Mouse (Mus musculus) MEL (cell line): ENCODE results near the gene Ddb2. TPM values are rescaled to one million over a fixed set of nuclear protein-coding genes. Genes with fewer than 3 reads are reported as not detected.

ENCODE experiments used
- DNase-seq: peaks from one replicate; pipeline ENCODE4 v3.0.0; 2011; ENCODE audit warnings: low read depth, low spot score
- H3K27ac ChIP-seq: 2 replicates; pipeline ENCODE4 v1.5.1; 2012; ENCODE audit warnings: low read depth, mild to moderate bottlenecking, control low read depth, low read length, moderate library complexity; ENCODE audit not compliant: control insufficient read depth
- H3K27me3 ChIP-seq, 2 experiments: fragments of 150-350 bp in 1 of 2; sonication (generic) in 1 of 2; 2 replicates each; pipeline ENCODE4 v1.6.1; 2012; ENCODE audit warnings: low read length in 2 of 2, mild to moderate bottlenecking in 2 of 2, improper control_type of control experiment in 1 of 2, moderate library complexity in 1 of 2; ENCODE audit not compliant: insufficient read depth in 2 of 2, control insufficient read depth in 1 of 2
- H3K36me3 ChIP-seq, 2 experiments: 2 replicates each; pipeline ENCODE4 v1.6.1; 2012 to 2014; ENCODE audit warnings: low read length in 2 of 2, improper control_type of control experiment in 1 of 2, inconsistent platforms in 1 of 2, mild to moderate bottlenecking in 1 of 2; ENCODE audit not compliant: insufficient read depth in 2 of 2, control insufficient read depth in 1 of 2
- H3K4me1 ChIP-seq, 2 experiments: fragments of 150-350 bp in 1 of 2; sonication (generic) in 1 of 2; 2 replicates each; pipeline ENCODE4 v1.6.1; 2012; ENCODE audit warnings: low read length in 2 of 2, improper control_type of control experiment in 1 of 2, mild to moderate bottlenecking in 1 of 2; ENCODE audit not compliant: insufficient read depth in 2 of 2, control insufficient read depth in 1 of 2
- H3K4me3 ChIP-seq, 2 experiments: fragments of 150-350 bp in 1 of 2; sonication (generic) in 1 of 2; 2 replicates each; pipeline ENCODE4 v1.5.1; 2012; ENCODE audit warnings: low read depth in 2 of 2, low read length in 2 of 2, mild to moderate bottlenecking in 2 of 2, moderate library complexity in 2 of 2, control low read depth in 1 of 2, improper control_type of control experiment in 1 of 2; ENCODE audit not compliant: control insufficient read depth in 1 of 2, insufficient read depth in 1 of 2
- H3K79me2 ChIP-seq: 2 replicates; pipeline ENCODE4 v1.6.1; 2012; ENCODE audit warnings: mild to moderate bottlenecking, low read length, moderate library complexity; ENCODE audit not compliant: control insufficient read depth, poor library complexity, insufficient read depth
- H3K9ac ChIP-seq: 2 replicates; pipeline ENCODE4 v1.6.1; 2012; ENCODE audit warnings: low read depth, mild to moderate bottlenecking, control low read depth, low read length, moderate library complexity; ENCODE audit not compliant: control insufficient read depth, poor library complexity, severe bottlenecking
- H3K9me3 ChIP-seq: fragments of 150-350 bp; sonication (generic); replicated peaks from 2 replicates; pipeline ENCODE4 v1.6.1; 2012; ENCODE audit warnings: mild to moderate bottlenecking, low read length, improper control_type of control experiment, moderate library complexity; ENCODE audit not compliant: insufficient read depth
- BHLHE40 ChIP-seq: IDR thresholded peaks from 2 replicates; pipeline ENCODE4 v1.6.1; 2012; ENCODE audit warnings: low read depth, mild to moderate bottlenecking, inconsistent platforms, low read length, improper control_type of control experiment, borderline replicate concordance
- CHD1 ChIP-seq: IDR thresholded peaks from 2 replicates; pipeline ENCODE4 v1.6.1; 2012; ENCODE audit warnings: low read depth, mild to moderate bottlenecking, inconsistent platforms, low read length, improper control_type of control experiment
- CHD2 ChIP-seq: IDR thresholded peaks from 2 replicates; pipeline ENCODE4 v1.6.1; 2011; ENCODE audit warnings: low read length, improper control_type of control experiment
- CTCF ChIP-seq, 3 experiments: IDR thresholded peaks in 2 of 3; conservative IDR thresholded peaks in 1 of 3; 2 replicates each; pipeline ENCODE4 v1.5.1; 2011 to 2012; ENCODE audit warnings: low read length in 3 of 3, low read depth in 2 of 3, mild to moderate bottlenecking in 2 of 3, improper control_type of control experiment in 1 of 3, inconsistent platforms in 1 of 3, mixed read lengths in 1 of 3, moderate library complexity in 1 of 3; ENCODE audit not compliant: control insufficient read depth in 1 of 3, insufficient read depth in 1 of 3, poor library complexity in 1 of 3, severe bottlenecking in 1 of 3
- E2F4 ChIP-seq: IDR thresholded peaks from 2 replicates; pipeline ENCODE4 v1.6.1; 2011; ENCODE audit warnings: low read depth, low read length, improper control_type of control experiment, borderline replicate concordance
- ETS1 ChIP-seq: IDR thresholded peaks from 2 replicates; pipeline ENCODE4 v1.6.1; 2012; ENCODE audit warnings: low read depth, mild to moderate bottlenecking, inconsistent platforms, low read length, improper control_type of control experiment, moderate library complexity
- GABPA ChIP-seq: IDR thresholded peaks from 2 replicates; pipeline ENCODE4 v1.6.1; 2012; ENCODE audit warnings: low read depth, mild to moderate bottlenecking, inconsistent platforms, low read length, improper control_type of control experiment, moderate library complexity
- GATA1 ChIP-seq: IDR thresholded peaks from 2 replicates; pipeline ENCODE4 v1.6.1; 2011; ENCODE audit warnings: low read depth, low read length, improper control_type of control experiment
- HCFC1 ChIP-seq: IDR thresholded peaks from 2 replicates; pipeline ENCODE4 v1.6.1; 2012; ENCODE audit warnings: low read depth, mild to moderate bottlenecking, inconsistent platforms, low read length, improper control_type of control experiment, moderate library complexity
- KAT2A ChIP-seq: conservative IDR thresholded peaks from 2 replicates; pipeline ENCODE4 v1.6.1; 2012; ENCODE audit warnings: low read depth, low read length, improper control_type of control experiment, inconsistent platforms
- MAX ChIP-seq: IDR thresholded peaks from 2 replicates; pipeline ENCODE4 v1.6.1; 2011; ENCODE audit warnings: low read length, improper control_type of control experiment
- MYB ChIP-seq: IDR thresholded peaks from 2 replicates; pipeline ENCODE4 v1.6.1; 2011; ENCODE audit warnings: mild to moderate bottlenecking, low read depth, low read length, improper control_type of control experiment
- MYC ChIP-seq: IDR thresholded peaks from 2 replicates; pipeline ENCODE4 v1.6.1; 2011; ENCODE audit warnings: low read depth, mild to moderate bottlenecking, low read length, improper control_type of control experiment, moderate library complexity
- NELFE ChIP-seq: IDR thresholded peaks from 2 replicates; pipeline ENCODE4 v1.6.1; 2011; ENCODE audit warnings: low read depth, low read length, improper control_type of control experiment
- NRF1 ChIP-seq: IDR thresholded peaks from 2 replicates; pipeline ENCODE4 v1.6.1; 2014; ENCODE audit warnings: low read depth, mild to moderate bottlenecking, inconsistent platforms, low read length, improper control_type of control experiment, moderate library complexity; ENCODE audit not compliant: poor library complexity, insufficient read depth, severe bottlenecking
- POLR2A ChIP-seq, 2 experiments: IDR thresholded peaks; 2 replicates each; pipeline ENCODE4 v1.6.1; 2011 to 2012; ENCODE audit warnings: low read length in 2 of 2, mild to moderate bottlenecking in 2 of 2, control low read depth in 1 of 2, improper control_type of control experiment in 1 of 2, low read depth in 1 of 2, moderate library complexity in 1 of 2; ENCODE audit not compliant: control insufficient read depth in 1 of 2, insufficient read depth in 1 of 2, poor library complexity in 1 of 2
- POLR2AphosphoS2 ChIP-seq: IDR thresholded peaks from 2 replicates; pipeline ENCODE4 v1.6.1; 2011; ENCODE audit warnings: low read length, improper control_type of control experiment
- POLR2AphosphoS5 ChIP-seq: IDR thresholded peaks from 2 replicates; pipeline ENCODE4 v1.6.1; 2012; ENCODE audit warnings: low read depth, borderline replicate concordance, mild to moderate bottlenecking, inconsistent platforms, low read length, moderate library complexity, mixed read lengths
- RAD21 ChIP-seq: IDR thresholded peaks from 2 replicates; pipeline ENCODE4 v1.6.1; 2011; ENCODE audit warnings: mild to moderate bottlenecking, low read depth, low read length, improper control_type of control experiment
- RCOR1 ChIP-seq: IDR thresholded peaks from 2 replicates; pipeline ENCODE4 v1.6.1; 2012; ENCODE audit warnings: low read depth, mild to moderate bottlenecking, inconsistent platforms, low read length, improper control_type of control experiment
- SIN3A ChIP-seq: IDR thresholded peaks from 2 replicates; pipeline ENCODE4 v1.6.1; 2012; ENCODE audit warnings: low read length, improper control_type of control experiment, inconsistent platforms
- TAL1 ChIP-seq: IDR thresholded peaks from 2 replicates; pipeline ENCODE4 v1.6.1; 2012; ENCODE audit warnings: mild to moderate bottlenecking, inconsistent platforms, low read length, moderate library complexity, mixed read lengths
- TCF12 ChIP-seq: IDR thresholded peaks from 2 replicates; pipeline ENCODE4 v1.6.1; 2014; ENCODE audit warnings: low read depth, mild to moderate bottlenecking, inconsistent platforms, low read length, improper control_type of control experiment, moderate library complexity
- USF1 ChIP-seq: IDR thresholded peaks from 2 replicates; pipeline ENCODE4 v1.6.1; 2014; ENCODE audit warnings: low read depth, mild to moderate bottlenecking, inconsistent platforms, low read length, improper control_type of control experiment, moderate library complexity
- USF2 ChIP-seq, 2 experiments: IDR thresholded peaks; 2 replicates each; pipeline ENCODE4 v1.6.1; 2011 to 2012; ENCODE audit warnings: improper control_type of control experiment in 2 of 2, low read length in 2 of 2, borderline replicate concordance in 1 of 2, inconsistent platforms in 1 of 2, low read depth in 1 of 2, mild to moderate bottlenecking in 1 of 2; ENCODE audit not compliant: insufficient read depth in 1 of 2
- ZC3H11A ChIP-seq: IDR thresholded peaks from 2 replicates; pipeline ENCODE4 v1.6.1; 2012; ENCODE audit warnings: low read depth, mild to moderate bottlenecking, inconsistent platforms, low read length, improper control_type of control experiment
- ZKSCAN1 ChIP-seq: IDR thresholded peaks from 2 replicates; pipeline ENCODE4 v1.6.1; 2012; ENCODE audit warnings: low read depth, mild to moderate bottlenecking, inconsistent platforms, low read length, improper control_type of control experiment, moderate library complexity
- ZMIZ1 ChIP-seq: IDR thresholded peaks from 2 replicates; pipeline ENCODE4 v1.6.1; 2012; ENCODE audit warnings: low read depth, mild to moderate bottlenecking, inconsistent platforms, low read length, improper control_type of control experiment, moderate library complexity
- ZNF384 ChIP-seq: IDR thresholded peaks from 2 replicates; pipeline ENCODE4 v1.6.1; 2012; ENCODE audit warnings: low read depth, mild to moderate bottlenecking, inconsistent platforms, low read length, improper control_type of control experiment
- polyA plus RNA-seq, 2 experiments: library from polyadenylated mRNA; stranded (reverse) in 1 of 2; unstranded in 1 of 2; fragments of >175 nt in 1 of 2; fragments of >200 nt in 1 of 2; gene quantifications; 2 replicates each; pipeline versions ENCODE4 v1.2.1 to v1.2.4; 2012; ENCODE audit warnings: low replicate concordance in 2 of 2, low read depth in 1 of 2; ENCODE audit not compliant: insufficient read length in 2 of 2, insufficient read depth in 1 of 2, missing spikeins in 1 of 2
- total RNA-seq: library from RNA; depleted of rRNA; stranded (reverse); fragments of 300-350 nt; gene quantifications from 2 replicates; pipeline ENCODE4 v1.2.3, GENCODE M21; 2012

Ddb2 gene
- total and polyA plus RNA-seq, 3 experiments: 8.4 to 12.6 TPM; not detected in 1

DNA sequence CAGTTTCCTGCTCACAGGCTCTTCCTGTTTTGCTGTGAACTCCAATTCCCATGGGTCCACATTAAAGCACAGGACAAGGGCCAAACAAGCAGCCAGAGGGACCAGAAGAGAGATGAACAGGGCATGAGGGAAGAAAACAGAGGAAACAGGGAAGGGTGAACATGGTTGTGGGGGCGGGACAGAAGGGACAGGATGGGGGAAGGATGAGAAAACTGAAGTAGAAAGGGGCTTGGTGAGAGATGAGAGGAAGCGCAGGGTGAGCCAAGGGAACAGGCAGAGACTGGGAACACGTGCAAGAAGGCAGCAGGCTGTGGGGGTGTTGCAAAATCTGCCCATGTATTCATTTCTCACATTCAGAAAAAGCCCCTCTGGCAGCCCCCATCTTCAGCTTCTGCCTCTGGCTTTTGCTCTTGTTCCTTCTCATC, 40.2 kb downstream of the Ddb2 start:
- no peaks in the 10 kb centered on the region for H3K27me3 ChIP-seq
- H3K4me3 ChIP-seq: no peak overlapping the region
- peaks cover 0 to 9% of the 10 kb centered on the region in 2 experiments; a peak in 2 of 4 replicates for H3K36me3 ChIP-seq
- no peak for DNase-seq
- peaks cover 6 to 12% of the 10 kb centered on the region in 2 experiments for H3K4me1 ChIP-seq
- no peak overlapping the region for H3K9ac ChIP-seq
- H3K79me2 ChIP-seq: no peaks in the 10 kb centered on the region
- TF ChIP-seq POLR2A (IDR thresholded peaks at IDR 0.05; ENCODE audit: control insufficient read depth in 1 of 2, insufficient read depth in 1 of 2, low read depth in 1 of 2, low read length in 2 of 2, poor library complexity in 1 of 2) (no peak), ZC3H11A (no peak), NRF1 (no peak), GABPA (no peak), POLR2AphosphoS2 (no peak), USF1 (no peak)
- no peaks in the 10 kb centered on the region for H3K9me3 ChIP-seq
- H3K27ac ChIP-seq: no peak overlapping the region

DNA sequence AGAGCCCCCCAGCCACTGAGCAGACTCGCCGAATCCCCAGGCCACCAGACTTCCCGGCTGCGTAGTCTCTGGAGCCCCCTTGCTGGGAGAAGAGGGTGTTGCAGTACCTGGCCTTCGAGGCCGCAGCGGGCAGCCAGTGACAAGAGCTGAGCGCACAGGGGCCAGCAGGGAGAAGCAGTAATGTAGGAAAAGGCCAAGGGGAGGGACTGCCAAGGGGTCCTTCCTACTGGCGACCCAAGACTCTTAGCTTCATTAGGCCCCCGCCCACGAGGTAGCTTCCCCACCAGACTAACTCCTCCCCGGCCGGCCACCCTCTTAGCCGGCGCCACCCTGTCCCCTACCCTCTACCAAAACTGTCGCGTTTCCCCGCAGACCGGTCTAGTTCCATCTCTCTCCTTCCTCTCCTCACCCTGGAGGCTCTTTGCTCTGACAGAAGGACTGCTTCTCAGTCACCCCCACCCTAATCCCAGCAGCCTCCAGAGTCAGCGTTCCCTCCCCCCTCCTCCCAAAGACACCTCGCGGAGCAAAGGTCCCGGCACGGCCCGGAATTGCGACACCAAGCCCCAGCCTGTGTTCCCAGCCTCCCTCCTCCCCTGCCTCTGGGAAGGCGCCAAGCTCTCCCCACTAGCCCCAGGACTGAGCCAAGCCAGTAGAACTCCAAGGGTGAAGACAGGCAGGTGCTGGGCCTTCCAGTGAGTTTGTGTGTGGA, 42.0 kb downstream of the Ddb2 start:
- Histone ChIP-seq H3K4me3 (peak overlapping the region; percentile 68 to 90), H3K9me3 (no peaks in the 10 kb centered on the region), H3K27me3 (no peaks in the 10 kb centered on the region), H3K4me1 (peaks cover 6 to 12% of the 10 kb centered on the region in 2 experiments), H3K36me3 (peaks cover 0 to 8% of the 10 kb centered on the region in 2 experiments; a peak in 2 of 4 replicates), H3K9ac (peak overlapping the region; percentile 82), H3K27ac (peak overlapping the region; percentile 37), H3K79me2 (no peaks in the 10 kb centered on the region)
- DNase-seq: peak; percentile 85
- no peak for TF ChIP-seq CHD2
- 0 out of 2 replicates have a peak, but pooled peaks have one; percentile 21 for TF ChIP-seq HCFC1
- no peak; the same call in 1 of the 2 replicates for TF ChIP-seq TCF12
- TF ChIP-seq SIN3A: peak; percentile 25; the same call in 1 of the 2 replicates
- TF ChIP-seq E2F4: no peak
- no peak for TF ChIP-seq ZMIZ1
- TF ChIP-seq GABPA: no peak
- TF ChIP-seq KAT2A: no peak
- TF ChIP-seq RCOR1: no peak
- no peak for TF ChIP-seq ZKSCAN1
- TF ChIP-seq NELFE: 0 out of 2 replicates have a peak, but pooled peaks have one; percentile 7
- no peak for TF ChIP-seq ETS1
- no peak for TF ChIP-seq TAL1
- TF ChIP-seq POLR2AphosphoS5: no peak
- TF ChIP-seq MYB: no peak
- TF ChIP-seq BHLHE40: no peak
- TF ChIP-seq CHD1: no peak
- no peak for TF ChIP-seq MAX
- TF ChIP-seq ZC3H11A: peak; percentile 75; the same call in 1 of the 2 replicates
- TF ChIP-seq USF1: no peak
- peak; percentile 84 for TF ChIP-seq RAD21
- no peak for TF ChIP-seq MYC
- TF ChIP-seq USF2 (IDR thresholded peaks at IDR 0.05; ENCODE audit: borderline replicate concordance in 1 of 2, insufficient read depth in 1 of 2, low read depth in 1 of 2, low read length in 2 of 2): no peak
- no peak for TF ChIP-seq GATA1
- TF ChIP-seq NRF1: peak; percentile 12; the same call in 1 of the 2 replicates
- peak; percentile 60 to 85 (median 84) for TF ChIP-seq CTCF (IDR thresholded peaks at IDR 0.05 in 2 of 3, conservative IDR thresholded peaks at IDR 0.05 in 1 of 3; ENCODE audit: control insufficient read depth in 1 of 3, insufficient read depth in 1 of 3, low read depth in 2 of 3, low read length in 3 of 3, poor library complexity in 1 of 3, severe bottlenecking in 1 of 3)
- no peak for TF ChIP-seq ZNF384
- TF ChIP-seq POLR2A (IDR thresholded peaks at IDR 0.05; ENCODE audit: control insufficient read depth in 1 of 2, insufficient read depth in 1 of 2, low read depth in 1 of 2, low read length in 2 of 2, poor library complexity in 1 of 2): peak in 1 of 2 experiments; percentile 39; a peak in 2 of 4 replicates
